Mouse (Mus musculus): ENCODE measurements around the gene Tapbp.
A peak's percentile ranks its signal among the peaks of the same experiment; 100 is the strongest.
"Not testable (repeated sequence)": the region's sequence is repeated elsewhere in the genome, so short reads cannot be mapped to it uniquely, and the experiment has no call there.

Tapbp gene

GRCm38 (mm10) chr17:33915671-33916250 lies at the start of gene Tapbp, which contains the start of gene Zbtb22:
Gene Tapbp (plus strand): TSS chr17:33915899.
Gene Zbtb22 (plus strand): TSS chr17:33915904.
- peak; percentile 96 for DNase-seq

GRCm38 (mm10) chr17:33873537-33873936 lies 42.2 kb upstream of the Tapbp start, which contains the start of gene Gm7029:
Gene Gm7029 (plus strand): TSS chr17:33873837.
- DNase-seq, result not testable (repeated sequence)

DNA sequence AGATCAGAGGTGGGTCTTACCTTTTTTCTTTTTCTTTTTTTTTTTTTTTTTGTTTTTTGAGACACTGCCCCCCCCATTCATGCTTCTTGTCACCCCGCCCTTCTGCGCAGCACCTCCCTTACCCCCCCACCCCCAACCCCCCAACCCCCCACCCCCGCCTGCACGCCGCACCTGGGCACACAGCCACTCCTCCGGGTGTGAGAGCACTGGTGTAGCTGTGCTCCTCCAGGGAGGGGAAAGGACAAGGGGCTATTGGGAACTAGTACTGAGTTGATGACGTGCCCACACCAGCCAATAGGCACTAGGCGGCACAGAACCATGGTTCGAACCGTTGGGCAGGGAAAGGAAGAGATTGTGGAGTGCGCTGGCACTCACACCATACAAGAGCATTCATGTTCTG lies 41.3 kb upstream of the Tapbp start:
- no peak for DNase-seq

DNA sequence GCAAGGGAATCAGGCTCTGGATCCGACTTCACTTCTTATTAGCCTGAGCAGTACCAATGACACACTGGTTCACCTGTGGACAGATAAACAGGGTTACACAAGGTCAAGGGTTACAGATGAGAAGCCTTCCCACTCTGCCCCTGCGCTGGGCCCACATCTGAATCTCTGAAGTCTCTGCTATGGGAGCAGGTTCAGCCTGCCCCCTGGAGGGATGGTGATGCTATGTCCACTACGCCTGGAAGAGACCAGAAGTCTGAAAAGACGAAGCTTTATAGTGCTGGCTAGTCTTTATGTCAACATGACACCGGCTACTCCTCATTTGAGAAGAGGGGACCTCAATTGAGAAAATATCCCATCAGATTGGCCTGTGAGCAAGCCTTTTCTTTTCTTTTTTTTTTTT lies 39.9 kb upstream of the Tapbp start:
- not testable (repeated sequence) for DNase-seq

GRCm38 (mm10) chr17:33884320-33884719 lies 31.4 kb upstream of the Tapbp start:
- DNase-seq, result not testable (repeated sequence)

DNA sequence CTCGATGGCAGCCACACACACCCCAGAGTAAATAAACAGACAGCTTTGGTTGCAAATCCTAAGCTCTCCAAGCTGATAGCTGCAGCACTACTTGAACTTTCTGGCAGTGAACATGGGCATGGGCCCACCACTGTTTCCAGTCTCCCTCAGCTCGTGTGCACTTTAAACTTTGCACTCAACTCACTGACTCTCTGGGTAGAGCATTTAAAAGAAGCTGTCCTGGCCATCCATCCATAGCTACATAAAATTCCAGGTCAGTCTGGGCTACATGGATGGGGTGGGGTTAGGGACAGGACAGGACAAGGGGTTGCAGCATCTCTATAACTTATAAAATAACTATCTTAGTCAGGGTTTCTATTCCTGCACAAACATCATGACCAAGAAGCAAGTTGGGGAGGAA lies 27.9 kb upstream of the Tapbp start:
- not testable (repeated sequence) for DNase-seq

- not testable (repeated sequence) for DNase-seq
Observed at GRCm38 (mm10) chr17:33888230-33888629, 27.5 kb upstream of the Tapbp start.

DNA sequence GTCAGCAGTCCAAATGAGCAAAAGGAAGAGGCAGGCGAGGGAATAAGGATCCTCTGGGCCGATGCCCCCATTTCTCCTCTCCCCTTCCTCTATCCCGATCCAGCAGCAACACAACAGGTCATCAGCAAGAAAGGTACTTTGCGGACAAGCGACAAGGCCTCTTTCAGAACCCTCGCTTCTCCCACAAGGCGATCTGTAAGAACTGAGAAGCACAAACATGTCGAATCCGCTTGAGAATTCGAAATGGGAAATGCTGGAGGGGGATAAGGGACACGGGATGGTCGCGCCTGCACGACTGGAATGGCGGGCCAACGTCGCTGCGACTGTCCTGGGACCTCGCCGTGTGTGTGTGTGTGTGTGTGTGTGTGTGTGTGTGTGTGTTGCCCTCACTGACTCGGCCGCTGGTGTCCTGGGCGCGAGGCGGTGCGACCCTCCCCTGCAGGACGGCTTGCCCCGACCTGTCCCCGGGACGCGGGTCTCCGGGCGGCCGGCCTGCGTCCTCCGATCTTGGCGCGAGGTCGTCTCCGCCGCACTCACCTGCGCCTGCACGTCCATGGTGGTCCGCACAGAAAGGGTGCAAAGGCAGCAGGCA lies 25.7 kb upstream of the Tapbp start:
- DNase-seq, result not testable (repeated sequence)

- DNase-seq, result peak; percentile 99
Observed at GRCm38 (mm10) chr17:33890533-33891059, 25.1 kb upstream of the Tapbp start, which contains the start of gene Kifc1. Gene Kifc1 (minus strand): TSS chr17:33890661.

- no peak for DNase-seq
Observed at GRCm38 (mm10) chr17:33891357-33891756, 24.3 kb upstream of the Tapbp start.

DNA sequence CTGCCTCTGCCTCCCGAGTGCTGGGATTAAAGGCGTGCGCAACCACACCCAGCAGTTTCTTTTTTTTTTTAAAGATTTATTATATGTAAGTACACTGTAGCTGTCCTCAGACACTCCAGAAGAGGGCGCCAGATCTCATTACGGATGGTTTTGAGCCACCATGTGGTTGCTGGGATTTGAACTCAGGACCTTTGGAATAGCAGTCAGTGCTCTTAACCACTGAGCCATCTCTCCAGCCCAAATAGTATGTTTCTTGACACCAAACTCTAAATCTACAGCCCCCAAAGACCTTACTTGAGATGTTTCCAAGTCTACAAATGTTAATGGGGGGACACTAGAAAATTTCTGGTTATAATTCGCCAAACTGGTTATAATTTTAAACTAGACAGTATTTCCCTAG lies 23.8 kb upstream of the Tapbp start:
- DNase-seq, result not testable (repeated sequence)

- DNase-seq, result no peak
Observed at GRCm38 (mm10) chr17:33892429-33892828, 23.3 kb upstream of the Tapbp start.

- not testable (repeated sequence) for DNase-seq
Observed at GRCm38 (mm10) chr17:33893011-33893410, 22.7 kb upstream of the Tapbp start.

DNA sequence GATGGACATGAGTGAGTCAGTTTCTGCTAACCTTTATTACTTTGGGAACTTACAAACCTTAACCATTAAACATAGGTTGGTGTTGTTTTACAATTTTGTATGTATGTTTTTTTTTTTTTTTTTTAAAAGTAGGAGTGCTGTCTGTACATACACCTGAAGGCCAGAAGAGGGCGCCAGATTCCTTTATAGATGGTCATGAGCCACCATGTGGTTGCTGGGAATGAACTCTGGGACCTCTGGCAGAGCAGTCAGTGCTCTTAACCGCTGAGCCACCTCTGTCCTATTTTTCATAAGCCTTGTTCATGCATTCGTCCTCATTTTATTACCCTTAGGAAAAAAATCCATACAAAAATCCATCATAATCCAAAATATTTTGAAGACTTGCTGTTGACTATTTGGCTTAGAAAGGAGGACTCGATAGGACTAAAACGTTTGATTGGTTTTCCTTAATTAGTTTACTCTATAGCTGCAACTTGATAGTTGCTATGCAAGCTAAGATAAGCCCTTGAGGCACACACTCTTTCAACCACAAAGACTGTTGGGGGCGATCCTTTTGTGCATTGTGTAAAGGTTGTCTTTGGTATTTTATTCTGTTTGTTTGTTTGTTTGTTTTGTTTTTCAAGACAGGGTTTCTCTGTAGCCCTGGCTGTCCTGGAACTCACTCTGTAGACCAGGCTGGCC lies 18.4 kb upstream of the Tapbp start:
- DNase-seq, result no peak

- not testable (repeated sequence) for DNase-seq
Observed at GRCm38 (mm10) chr17:33898193-33898592, 17.5 kb upstream of the Tapbp start.

DNA sequence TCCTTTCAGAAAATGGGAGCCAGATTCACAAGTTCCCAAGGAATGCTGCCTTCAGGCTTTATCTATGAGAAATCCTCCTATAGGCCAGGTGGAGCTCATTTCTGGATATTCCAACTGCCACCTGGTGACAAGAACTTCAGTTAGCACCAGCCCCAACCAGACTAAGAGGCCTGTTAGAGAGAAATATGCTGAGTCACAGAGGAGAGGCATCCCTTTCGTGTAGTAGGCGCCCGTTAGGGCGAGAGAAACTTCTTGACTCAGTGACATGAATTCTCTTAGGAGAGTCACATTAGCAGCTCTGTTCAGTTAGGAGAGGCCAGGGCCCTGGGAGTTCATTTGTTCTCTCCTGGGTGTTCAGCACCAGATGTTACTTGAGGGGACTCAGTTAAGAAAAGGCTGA lies 16.1 kb upstream of the Tapbp start:
- no peak for DNase-seq

GRCm38 (mm10) chr17:33900281-33900988 lies 15.3 kb upstream of the Tapbp start:
- DNase-seq, result no peak

- no peak for DNase-seq
Observed at GRCm38 (mm10) chr17:33900989-33901314, 14.7 kb upstream of the Tapbp start.

- DNase-seq, result no peak
Observed at GRCm38 (mm10) chr17:33901653-33902052, 14.0 kb upstream of the Tapbp start.

DNA sequence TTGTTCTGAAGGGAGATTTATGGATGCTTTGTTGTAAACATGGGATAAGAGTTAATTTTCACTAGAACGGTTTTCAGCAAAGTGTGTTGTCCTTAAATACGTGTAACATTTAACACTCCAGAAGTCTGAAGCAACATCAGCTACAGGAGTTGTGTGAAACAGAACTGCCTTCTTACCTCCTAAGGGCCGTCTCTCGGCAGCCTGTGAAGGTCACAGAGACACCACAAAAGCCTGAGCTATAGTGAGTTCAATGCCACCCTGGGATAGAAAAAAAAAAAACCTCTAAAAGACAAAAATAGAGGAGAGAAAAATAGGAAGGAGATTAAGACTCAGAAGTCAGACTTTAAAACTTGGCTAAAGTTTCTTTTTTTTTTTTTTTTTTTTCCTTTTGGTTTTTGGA lies 13.6 kb upstream of the Tapbp start:
- no peak for DNase-seq

DNA sequence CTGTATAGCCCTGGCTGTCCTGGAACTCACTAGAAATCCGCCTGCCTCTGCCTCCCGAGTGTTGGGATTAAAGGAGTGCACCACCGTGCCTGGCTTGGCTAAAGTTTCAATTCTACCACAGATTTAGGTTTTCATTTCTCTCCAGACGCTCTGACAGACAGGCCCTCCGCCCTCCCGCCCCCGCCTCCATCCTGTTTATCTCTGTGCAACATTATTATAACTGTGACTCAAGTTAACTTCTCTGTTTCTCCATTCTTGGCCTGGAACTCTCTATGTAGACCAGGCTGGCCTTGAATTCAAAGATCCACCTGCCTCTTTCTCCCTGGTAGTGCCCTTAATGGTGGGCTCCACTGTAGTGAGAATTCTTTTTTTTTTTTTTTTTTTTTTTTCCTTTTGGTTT lies 13.2 kb upstream of the Tapbp start:
- DNase-seq, result no peak

- DNase-seq, result not testable (repeated sequence)
Observed at GRCm38 (mm10) chr17:33903911-33904651, 11.6 kb upstream of the Tapbp start.

DNA sequence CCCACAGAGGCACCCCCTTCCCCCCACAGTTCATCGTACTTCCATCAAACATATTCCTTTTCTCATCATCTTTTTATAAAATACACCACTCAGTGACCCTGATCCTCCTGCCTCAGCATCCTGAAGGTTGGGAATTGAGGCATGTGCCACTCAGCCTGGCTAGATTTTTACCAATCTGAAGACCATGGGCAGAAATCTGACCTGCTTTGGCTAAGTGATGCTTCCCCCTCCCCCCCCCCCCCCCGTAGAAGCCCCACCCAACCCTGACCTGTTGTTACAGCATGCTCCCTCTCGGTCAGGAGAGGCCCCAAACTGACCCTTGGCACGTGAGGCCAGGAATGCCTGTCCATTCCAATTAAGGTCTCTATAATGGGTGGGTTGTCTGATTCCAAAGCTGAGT lies 10.9 kb upstream of the Tapbp start, which contains the start of gene Platr17:
Gene Platr17 (plus strand): TSS at position 301 of the 400 bp plus-strand sequence.
- DNase-seq, result not testable (repeated sequence)
